ENCODE assay signal across 7 mouse cellular contexts in the genomic region with DNA sequence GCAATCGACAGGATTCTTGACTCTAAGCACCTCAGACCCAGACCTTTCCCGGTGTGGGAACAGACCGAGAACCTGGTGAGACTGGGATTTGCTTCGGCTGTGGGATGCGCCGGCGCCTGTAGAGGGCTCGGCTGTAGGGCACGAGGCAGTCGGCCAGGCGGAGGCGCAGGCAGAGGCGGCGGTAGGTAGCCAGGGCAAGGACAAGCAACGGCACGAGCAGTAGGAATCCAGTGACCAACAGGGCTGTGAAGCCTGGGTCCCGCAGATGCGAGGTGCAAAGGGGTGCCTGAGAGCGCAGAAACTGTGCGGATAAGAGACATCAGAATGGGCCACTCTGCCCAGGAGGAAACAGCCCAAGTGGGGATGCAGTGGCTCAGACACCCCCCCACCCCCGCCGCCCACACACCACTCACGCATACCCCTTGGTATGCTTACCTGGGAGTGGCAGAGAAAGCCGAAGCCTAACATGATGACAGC. TPM values are rescaled to one million over a fixed set of nuclear protein-coding genes. Genes with fewer than 3 reads are reported as not detected.
A peak's percentile ranks its signal among the peaks of the same experiment; 100 is the strongest.
DNase-seq lines count a peak whose midpoint lies in the region; ATAC-seq and TF ChIP-seq lines count a peak whose summit lies in the region.

No protein-coding gene starts in this region.

- H3K9me3 ChIP-seq in forebrain, embryonic 16.5 days (ENCODE audit: control insufficient read depth, low read length), result no peaks in the 10 kb centered on the region
- no peaks in the 10 kb centered on the region for H3K9me3 ChIP-seq in kidney, postnatal 0 days (replicated peaks; ENCODE audit: low read length)
- H3K9me3 ChIP-seq in midbrain, embryonic 16.5 days (replicated peaks; ENCODE audit: control insufficient read depth, low read length, poor library complexity, severe bottlenecking), result no peaks in the 10 kb centered on the region

- H3K27ac ChIP-seq in forebrain, embryonic 16.5 days (ENCODE audit: low read length), result no peak overlapping the region
- peak overlapping the region; percentile 97 for H3K27ac ChIP-seq in kidney, postnatal 0 days
- H3K27ac ChIP-seq in midbrain, embryonic 16.5 days (ENCODE audit: low read length), result no peak overlapping the region

- peaks cover 23% of the 10 kb centered on the region for H3K4me1 ChIP-seq in forebrain, embryonic 16.5 days (replicated peaks; ENCODE audit: control insufficient read depth, insufficient read depth, low read length)
- H3K4me1 ChIP-seq in kidney, postnatal 0 days (replicated peaks; ENCODE audit: insufficient read depth, low read length), result peaks cover 13% of the 10 kb centered on the region; the same call in 1 of the 2 replicates
- peaks cover 11% of the 10 kb centered on the region for H3K4me1 ChIP-seq in midbrain, embryonic 16.5 days (ENCODE audit: control insufficient read depth, insufficient read depth, low read length)

- no peak overlapping the region; the same call in 1 of the 2 replicates for H3K4me3 ChIP-seq in forebrain, embryonic 16.5 days (replicated peaks; ENCODE audit: low read length)
- peak overlapping the region; percentile 38 for H3K4me3 ChIP-seq in kidney, postnatal 0 days (replicated peaks; ENCODE audit: low read depth, low read length)
- peak overlapping the region; percentile 9; the same call in 1 of the 2 replicates for H3K4me3 ChIP-seq in midbrain, embryonic 16.5 days (ENCODE audit: low read depth, low read length)

- no peak overlapping the region for H3K4me2 ChIP-seq in forebrain, embryonic 16.5 days (ENCODE audit: low read length)
- H3K4me2 ChIP-seq in kidney, postnatal 0 days (ENCODE audit: low read length), result peak overlapping the region; percentile 73
- no peak overlapping the region for H3K4me2 ChIP-seq in midbrain, embryonic 16.5 days (ENCODE audit: low read length)

- DNase-seq in right cerebral cortex, postnatal 4 days, result peak; percentile 40
- DNase-seq in right cerebral cortex, adult 18-20 months, result no peak
- DNase-seq in cerebellum, postnatal 10 days, result peak; percentile 51 to 62
- DNase-seq in kidney, postnatal 0 days (ENCODE audit: low spot score), result peak; percentile 55
- DNase-seq in left cerebral cortex, postnatal 4 days, result no peak

- TF ChIP-seq CTCF in kidney, postnatal 0 days (IDR thresholded peaks at IDR 0.05; ENCODE audit: low read depth), result peak; percentile 34; the same call in 1 of the 2 replicates

- peaks cover 29% of the 10 kb centered on the region for H3K36me3 ChIP-seq in forebrain, embryonic 16.5 days (ENCODE audit: control insufficient read depth, insufficient read depth)
- H3K36me3 ChIP-seq in kidney, postnatal 0 days (ENCODE audit: insufficient read depth, low read length), result peaks cover 25% of the 10 kb centered on the region
- peaks cover 20% of the 10 kb centered on the region for H3K36me3 ChIP-seq in midbrain, embryonic 16.5 days (ENCODE audit: control insufficient read depth, insufficient read depth, low read length)

- WGBS in forebrain, embryonic 16.5 days, result 14% methylated on average over 24 of the region's 24 CpGs
- 18% methylated on average over 24 of the region's 24 CpGs for WGBS in kidney, postnatal 0 days
- 11% methylated on average over 24 of the region's 24 CpGs for WGBS in midbrain, embryonic 16.5 days

- ATAC-seq in forebrain, embryonic 16.5 days, result no peak
- ATAC-seq in kidney, postnatal 0 days (replicated peaks; ENCODE audit: low FRiP score, low read depth), result no peak
- no peak for ATAC-seq in midbrain, embryonic 16.5 days

- peak overlapping the region; percentile 22; the same call in 1 of the 2 replicates for H3K9ac ChIP-seq in forebrain, embryonic 16.5 days (replicated peaks; ENCODE audit: low read depth, low read length)
- H3K9ac ChIP-seq in kidney, postnatal 0 days (ENCODE audit: low read depth, low read length), result peak overlapping the region; percentile 86
- peak overlapping the region; percentile 40 for H3K9ac ChIP-seq in midbrain, embryonic 16.5 days (ENCODE audit: low read depth, low read length)

- no peaks in the 10 kb centered on the region for H3K27me3 ChIP-seq in forebrain, embryonic 16.5 days (replicated peaks; ENCODE audit: control insufficient read depth, insufficient read depth, low read length)
- H3K27me3 ChIP-seq in kidney, postnatal 0 days (ENCODE audit: insufficient read depth, low read length), result no peaks in the 10 kb centered on the region
- H3K27me3 ChIP-seq in midbrain, embryonic 16.5 days (ENCODE audit: control insufficient read depth, insufficient read depth, low read depth, low read length), result no peaks in the 10 kb centered on the region

- intact Hi-C loops in left cerebral cortex, postnatal 4 days (cut with DNase I), result no loop called here

RNA-seq across cellular contexts. Expression of gene Tmem88, which starts 0.4 kb away (rescaled TPM):
- 5.9 and 6.2 TPM in 2 replicates for polyA plus RNA-seq in forebrain, embryonic 16.5 days (2015; fragmentation: Nextera tagmentation; extraction: Ambion mirVana)
- 55.5 and 61.3 TPM in 2 replicates for polyA plus RNA-seq in kidney, postnatal 0 days (2015; fragmentation: Nextera tagmentation; extraction: Ambion mirVana)
- 5.2 and 5.9 TPM in 2 replicates for polyA plus RNA-seq in midbrain, embryonic 16.5 days (2015; fragmentation: Nextera tagmentation; extraction: Ambion mirVana)
- 1 to 10 TPM; 3.1 to 4.2 TPM for total RNA-seq in left cerebral cortex, postnatal 4 days (2021)

RNA-seq across cellular contexts. Expression of gene Cyb5d1, which starts 2.2 kb away (rescaled TPM):
- 42.5 and 44.2 TPM in 2 replicates for polyA plus RNA-seq in forebrain, embryonic 16.5 days (2015; fragmentation: Nextera tagmentation; extraction: Ambion mirVana)
- 16.6 and 19.8 TPM in 2 replicates for polyA plus RNA-seq in kidney, postnatal 0 days (2015; fragmentation: Nextera tagmentation; extraction: Ambion mirVana)
- 27.1 and 28.9 TPM in 2 replicates for polyA plus RNA-seq in midbrain, embryonic 16.5 days (2015; fragmentation: Nextera tagmentation; extraction: Ambion mirVana)
- 10 to 100 TPM; 36.3 to 41.1 TPM for total RNA-seq in left cerebral cortex, postnatal 4 days (2021)

RNA-seq across cellular contexts. Expression of gene Naa38, which starts 2.3 kb away (rescaled TPM):
- polyA plus RNA-seq in forebrain, embryonic 16.5 days (2015; fragmentation: Nextera tagmentation; extraction: Ambion mirVana), result 79.2 and 86.1 TPM in 2 replicates
- 183 and 198 TPM in 2 replicates for polyA plus RNA-seq in kidney, postnatal 0 days (2015; fragmentation: Nextera tagmentation; extraction: Ambion mirVana)
- polyA plus RNA-seq in midbrain, embryonic 16.5 days (2015; fragmentation: Nextera tagmentation; extraction: Ambion mirVana), result 86.2 and 89.6 TPM in 2 replicates
- 10 to 100 TPM; 60.2 to 63.9 TPM for total RNA-seq in left cerebral cortex, postnatal 4 days (2021)

RNA-seq across cellular contexts. Expression of gene Kdm6b, which starts 15.9 kb away (rescaled TPM):
- 48.4 and 52.8 TPM in 2 replicates for polyA plus RNA-seq in forebrain, embryonic 16.5 days (2015; fragmentation: Nextera tagmentation; extraction: Ambion mirVana)
- polyA plus RNA-seq in kidney, postnatal 0 days (2015; fragmentation: Nextera tagmentation; extraction: Ambion mirVana), result 23.2 and 26.8 TPM in 2 replicates
- polyA plus RNA-seq in midbrain, embryonic 16.5 days (2015; fragmentation: Nextera tagmentation; extraction: Ambion mirVana), result 36.4 and 39.0 TPM in 2 replicates
- total RNA-seq in left cerebral cortex, postnatal 4 days (2021), result 10 to 100 TPM; 77.2 to 85.8 TPM

RNA-seq across cellular contexts. Expression of gene Chd3, which starts 28.4 kb away (rescaled TPM):
- 132 and 146 TPM in 2 replicates for polyA plus RNA-seq in forebrain, embryonic 16.5 days (2015; fragmentation: Nextera tagmentation; extraction: Ambion mirVana)
- polyA plus RNA-seq in kidney, postnatal 0 days (2015; fragmentation: Nextera tagmentation; extraction: Ambion mirVana), result 38.0 and 42.3 TPM in 2 replicates
- polyA plus RNA-seq in midbrain, embryonic 16.5 days (2015; fragmentation: Nextera tagmentation; extraction: Ambion mirVana), result 82.8 and 86.1 TPM in 2 replicates
- 100 to 1,000 TPM; 552 to 572 TPM for total RNA-seq in left cerebral cortex, postnatal 4 days (2021)

Comparison
In these comparisons a context has a peak if more than half of its experiments do, and no peak if none do; other contexts are left out.
1. DNase-seq: peak in right cerebral cortex, postnatal 4 days (single experiment), cerebellum, postnatal 10 days (2 of 2) and kidney, postnatal 0 days (single experiment); none in right cerebral cortex, adult 18-20 months (single experiment) and left cerebral cortex, postnatal 4 days (single experiment).
2. H3K9ac ChIP-seq: peak in every context shown above with its lines; median percentile 86 in kidney, postnatal 0 days; 40 in midbrain, embryonic 16.5 days; 22 in forebrain, embryonic 16.5 days.